Mouse (Mus musculus) cortical plate, adult 2 months (tissue): ENCODE results near the gene Arhgap9. TPM values are rescaled to one million over a fixed set of nuclear protein-coding genes. Genes with fewer than 3 reads are reported as not detected.

ENCODE experiments used
- H3K27ac ChIP-seq: fragments of 200-500 bp; 2 replicates; pipeline ENCODE4 v1.5.1; 2012; ENCODE audit warnings: low read length, control low read depth, inconsistent platforms; ENCODE audit not compliant: insufficient read depth
- H3K4me1 ChIP-seq: fragments of 200-500 bp; 2 replicates; pipeline ENCODE4 v1.6.1; 2011; ENCODE audit warnings: low read length; ENCODE audit not compliant: control insufficient read depth, insufficient read depth
- H3K4me3 ChIP-seq: fragments of 200-500 bp; 2 replicates; pipeline ENCODE4 v1.5.1; 2011; ENCODE audit warnings: mild to moderate bottlenecking, low read length, control low read depth; ENCODE audit not compliant: insufficient read depth
- CTCF ChIP-seq: fragments of 200-500 bp; IDR thresholded peaks from 2 replicates; pipeline ENCODE4 v1.5.1; 2011; ENCODE audit warnings: mild to moderate bottlenecking, control low read depth, low read length; ENCODE audit not compliant: insufficient read depth; ENCODE audit errors: extremely low read depth
- POLR2A ChIP-seq: fragments of 200-500 bp; IDR thresholded peaks from 2 replicates; pipeline ENCODE4 v1.6.1; 2011; ENCODE audit warnings: mild to moderate bottlenecking, low read length, control low read depth; ENCODE audit not compliant: insufficient read depth; ENCODE audit errors: extremely low read depth
- polyA plus RNA-seq: library from polyadenylated mRNA; depleted of rRNA; stranded (reverse); fragments of >200 nt; gene quantifications from 2 replicates; pipeline ENCODE4 v1.2.3, GENCODE M21; 2012

Arhgap9 gene
- polyA plus RNA-seq, 1 experiment = 1.4 TPM

GRCm38 (mm10) chr10:127286730-127287129, 35.0 kb upstream of the Arhgap9 start:
- peaks cover 8% of the 10 kb centered on the region for H3K4me1 ChIP-seq
- peak overlapping the region; percentile 65; the same call in 1 of the 2 replicates for H3K4me3 ChIP-seq
- TF ChIP-seq POLR2A = no peak
- no peak for TF ChIP-seq CTCF
- H3K27ac ChIP-seq = no peak overlapping the region

- TF ChIP-seq CTCF (no peak), POLR2A (no peak)
- Histone ChIP-seq H3K4me3 (peak overlapping the region; percentile 65), H3K27ac (no peak overlapping the region), H3K4me1 (peaks cover 8% of the 10 kb centered on the region)
Observed at GRCm38 (mm10) chr10:127287271-127287935, 34.4 kb upstream of the Arhgap9 start.

DNA sequence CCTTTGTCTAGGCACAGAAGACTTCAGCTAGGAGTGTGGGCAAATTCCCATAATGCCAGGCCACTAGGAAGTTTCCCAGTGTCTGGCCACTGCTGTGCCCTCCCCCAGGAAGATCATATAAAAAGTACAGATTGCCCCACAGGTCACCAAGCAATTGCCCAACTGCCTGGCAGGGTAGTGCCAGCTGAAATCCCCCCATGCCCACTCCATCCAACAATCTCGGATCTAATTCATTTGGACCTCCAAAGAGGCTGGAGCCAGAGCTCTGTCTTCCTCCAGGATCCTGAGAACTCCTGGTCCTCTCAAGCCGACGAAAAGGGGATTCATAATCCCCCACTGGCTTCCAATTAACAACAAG, 33.8 kb upstream of the Arhgap9 start:
- TF ChIP-seq CTCF (no peak), POLR2A (no peak)
- H3K4me1 ChIP-seq = peaks cover 8% of the 10 kb centered on the region

GRCm38 (mm10) chr10:127288328-127288799, 33.4 kb upstream of the Arhgap9 start:
- H3K4me1 ChIP-seq = peaks cover 9% of the 10 kb centered on the region
- H3K27ac ChIP-seq = 0 out of 2 replicates have a peak overlapping the region, but pooled peaks have one; percentile 49
- no peak for TF ChIP-seq CTCF
- no peak for TF ChIP-seq POLR2A
- peak overlapping the region; percentile 65 for H3K4me3 ChIP-seq

More for the DNA sequence above, 33.8 kb upstream of the Arhgap9 start:
- Histone ChIP-seq H3K4me3 (peak overlapping the region; percentile 65), H3K27ac (no peak overlapping the region)

DNA sequence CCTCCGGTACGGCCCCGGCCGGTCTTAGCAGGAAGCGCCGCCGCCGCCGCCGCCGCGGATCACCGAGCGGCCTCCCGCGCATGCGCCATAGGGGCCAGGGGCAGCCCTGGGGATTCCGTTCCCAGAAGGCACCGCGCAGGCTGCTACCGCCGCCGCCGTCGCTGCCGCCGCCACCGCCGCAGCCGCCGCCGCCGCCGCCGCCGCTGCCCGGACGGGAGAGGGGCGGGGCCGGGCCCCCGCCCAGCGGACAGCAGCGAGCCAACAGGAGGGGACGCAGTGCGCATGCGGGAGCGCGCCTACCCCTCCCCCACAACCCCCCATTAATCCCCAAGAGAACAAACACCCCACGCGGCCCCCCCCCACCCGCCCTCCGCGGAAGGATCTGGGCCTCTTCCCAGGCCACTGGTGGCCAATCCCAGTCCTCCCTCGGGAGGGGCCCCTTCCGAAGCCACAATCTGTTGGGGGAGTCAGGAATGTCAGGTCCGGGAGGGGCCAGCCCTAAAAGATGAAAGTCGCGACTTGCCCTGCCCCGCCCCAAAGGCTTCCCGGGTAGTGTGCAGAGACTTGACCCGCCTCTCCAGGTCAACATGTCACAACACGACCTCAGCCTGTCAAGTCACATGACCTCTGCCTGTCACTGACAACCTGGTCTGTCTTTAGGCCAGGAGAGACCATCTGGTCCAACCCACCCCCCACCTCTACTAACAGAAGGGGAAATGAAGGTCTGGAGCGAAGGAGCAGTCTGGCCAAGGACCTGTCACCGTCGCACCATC, 32.8 kb upstream of the Arhgap9 start, which contains the start of gene Mbd6:
Gene Mbd6 (minus strand): TSS at position 219 of the 773 bp plus-strand sequence.
- TF ChIP-seq CTCF (no peak), POLR2A (no peak)
- Histone ChIP-seq H3K4me3 (peak within 1 kb of the TSS; percentile 65), H3K4me1 (peaks cover 10% of the 10 kb centered on the region), H3K27ac (peak within 1 kb of the TSS; percentile 98)

GRCm38 (mm10) chr10:127289573-127290191, 32.1 kb upstream of the Arhgap9 start:
- TF ChIP-seq POLR2A (no peak), CTCF (no peak)
- Histone ChIP-seq H3K4me1 (peaks cover 10% of the 10 kb centered on the region), H3K4me3 (peak overlapping the region; percentile 65), H3K27ac (peak overlapping the region; percentile 98)

DNA sequence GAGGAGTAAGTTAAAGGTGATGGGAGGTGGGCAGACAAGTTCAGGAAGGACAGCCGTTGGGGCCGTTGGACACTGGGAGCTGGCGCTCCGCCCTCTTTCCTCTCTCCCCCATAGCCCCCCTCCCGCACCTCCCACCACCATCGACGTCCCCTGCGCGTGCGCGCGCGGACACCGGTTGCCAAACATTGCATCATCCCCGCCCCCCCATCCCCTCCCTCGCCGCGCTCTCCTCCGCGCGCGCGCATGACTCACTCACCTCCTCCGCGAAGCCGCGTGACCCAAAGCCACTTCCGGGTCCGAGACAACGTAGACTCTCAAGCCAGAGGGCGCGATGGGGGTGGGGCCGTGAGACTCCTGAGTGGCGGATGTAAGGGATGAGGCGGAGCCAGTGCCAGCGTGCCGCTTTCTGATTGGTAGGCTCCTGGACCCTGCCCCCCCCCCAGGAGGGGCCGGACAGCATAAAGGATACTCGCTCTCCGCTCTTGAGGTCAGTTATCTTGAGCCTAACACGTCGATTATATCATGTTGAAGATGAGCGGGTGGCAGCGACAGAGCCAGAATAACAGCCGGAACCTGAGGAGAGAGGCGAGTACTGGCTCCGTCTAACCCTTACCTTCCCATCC, 31.3 kb upstream of the Arhgap9 start:
- Histone ChIP-seq H3K4me3 (peak overlapping the region; percentile 65), H3K4me1 (peaks cover 10% of the 10 kb centered on the region), H3K27ac (peak overlapping the region; percentile 98)
- TF ChIP-seq POLR2A (peak; percentile 97), CTCF (no peak)

GRCm38 (mm10) chr10:127290930-127291880, 30.6 kb upstream of the Arhgap9 start:
- TF ChIP-seq POLR2A = no peak
- TF ChIP-seq CTCF = no peak
- peak overlapping the region; percentile 65 for H3K4me3 ChIP-seq
- H3K27ac ChIP-seq = peak overlapping the region; percentile 10
- peaks cover 10% of the 10 kb centered on the region for H3K4me1 ChIP-seq
